Mouse (Mus musculus): ENCODE data around the gene Gpr165.

The Gpr165 gene

DNA sequence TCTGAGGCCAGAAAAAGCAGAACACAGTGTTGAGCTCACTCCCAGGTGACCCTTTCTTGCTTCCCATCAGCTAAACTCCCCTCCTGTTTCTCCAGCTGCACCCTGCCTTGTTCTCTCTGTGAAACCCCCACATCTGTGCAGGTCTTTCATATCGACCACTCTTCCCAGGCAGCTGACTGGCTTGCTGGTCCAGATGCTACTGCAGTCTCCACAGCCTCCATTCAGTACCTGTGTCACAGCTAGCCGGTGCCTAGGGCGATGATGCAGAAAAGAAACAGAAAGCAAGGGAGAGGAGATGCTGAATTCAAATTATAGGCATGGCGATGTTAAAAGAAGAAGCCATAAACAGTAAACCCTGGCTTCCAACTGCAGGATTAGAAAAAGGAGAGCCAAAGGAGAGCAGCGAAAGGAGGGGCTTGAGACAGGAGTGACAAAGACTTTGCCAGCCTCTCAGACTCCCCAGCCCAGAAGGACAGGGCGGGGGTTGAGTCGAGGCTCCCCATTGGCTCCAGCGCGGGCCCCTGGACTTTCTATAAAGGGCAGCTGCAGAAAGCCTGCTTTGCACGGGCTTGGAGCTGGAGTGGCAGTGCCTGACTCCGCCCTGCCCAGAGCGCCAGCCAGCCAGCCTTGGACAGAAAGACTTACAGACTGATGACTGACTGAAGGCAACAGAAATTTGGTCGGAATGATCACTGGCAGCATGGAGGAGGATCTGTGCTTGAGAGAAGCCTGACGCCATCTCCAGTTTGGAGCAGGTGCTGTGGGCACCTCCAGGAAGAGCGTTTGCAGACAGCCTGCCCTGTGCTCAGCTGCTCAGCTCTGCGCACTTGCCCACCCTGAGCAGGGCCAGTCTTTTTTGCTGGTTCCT, at the start of gene Gpr165:
Gpr165 (plus strand) TSS at position 535 of the 868 bp plus-strand sequence.
- TF ChIP-seq NANOG (IDR thresholded peaks at IDR 0.05; ENCODE audit: borderline replicate concordance, low read length): no peak
- TF ChIP-seq CTCF (conservative IDR thresholded peaks at IDR 0.05; ENCODE audit: low read length): no peak
- TF ChIP-seq POU5F1 (IDR thresholded peaks at IDR 0.05; ENCODE audit: borderline replicate concordance, low read length): no peak
- no peaks in the 10 kb centered on the region for H3K4me1 ChIP-seq (replicated peaks; ENCODE audit: low read depth, low read length)

GRCm38 (mm10) chrX:96674871-96675270, 38.4 kb upstream of the Gpr165 start:
- Histone ChIP-seq H3K9me3 (ENCODE audit: low read length) (no peaks in the 10 kb centered on the region), H3K4me1 (replicated peaks; ENCODE audit: low read depth, low read length) (no peaks in the 10 kb centered on the region), H3K27me3 (ENCODE audit: insufficient read depth, low read length) (no peaks in the 10 kb centered on the region), H3K4me3 (replicated peaks; ENCODE audit: low read length) (no peak overlapping the region), H3K36me3 (ENCODE audit: insufficient read depth, low read length) (no peaks in the 10 kb centered on the region)
- no peak for TF ChIP-seq POU5F1 (IDR thresholded peaks at IDR 0.05; ENCODE audit: borderline replicate concordance, low read length)
- TF ChIP-seq NANOG (IDR thresholded peaks at IDR 0.05; ENCODE audit: borderline replicate concordance, low read length): no peak
- no peak for TF ChIP-seq CTCF (conservative IDR thresholded peaks at IDR 0.05; ENCODE audit: low read length)

More for the DNA sequence above, at the start of gene Gpr165:
- no peaks in the 10 kb centered on the region for H3K27me3 ChIP-seq (ENCODE audit: insufficient read depth, low read length)
- H3K36me3 ChIP-seq (ENCODE audit: insufficient read depth, low read length): no peaks in the 10 kb centered on the region
- H3K4me3 ChIP-seq (replicated peaks; ENCODE audit: low read length): no peak within 1 kb of the TSS
- no peaks in the 10 kb centered on the region for H3K9me3 ChIP-seq (ENCODE audit: low read length)

All from E14TG2a.4 (cell line).